Mouse (Mus musculus) limb, embryonic 10.5 days (tissue): ENCODE measurements around the gene Stx5a. TPM values are rescaled to one million over a fixed set of nuclear protein-coding genes. Genes with fewer than 3 reads are reported as not detected.
"Not testable (repeated sequence)": the region's sequence is repeated elsewhere in the genome, so short reads cannot be mapped to it uniquely, and the experiment has no call there.

ENCODE experiments used
- DNase-seq: peaks from one replicate; pipeline ENCODE4 v3.0.0-alpha.2; 2017; ENCODE audit warnings: low spot score
- H3K27ac ChIP-seq: fragments of 300-500 bp; sonication (generic); 2 replicates; pipeline ENCODE4 v1.5.1; 2016; ENCODE audit warnings: mild to moderate bottlenecking
- H3K27me3 ChIP-seq: fragments of 300-500 bp; sonication (generic); 2 replicates; pipeline ENCODE4 v1.6.1; 2016; ENCODE audit warnings: low read depth, mild to moderate bottlenecking; ENCODE audit not compliant: poor library complexity, severe bottlenecking
- H3K36me3 ChIP-seq: fragments of 300-500 bp; sonication (generic); 2 replicates; pipeline ENCODE4 v1.6.1; 2016; ENCODE audit warnings: mild to moderate bottlenecking, moderate library complexity
- H3K4me1 ChIP-seq: fragments of 300-500 bp; sonication (generic); 2 replicates; pipeline ENCODE4 v1.6.1; 2016
- H3K4me3 ChIP-seq: fragments of 300-500 bp; sonication (generic); 2 replicates; pipeline ENCODE4 v1.5.1; 2016; ENCODE audit warnings: mild to moderate bottlenecking, moderate library complexity
- H3K9me3 ChIP-seq: fragments of 300-500 bp; sonication (generic); replicated peaks from 2 replicates; pipeline ENCODE4 v1.6.1; 2016; ENCODE audit warnings: mild to moderate bottlenecking
- WGBS: fragments of 180-500 bp; shearing (Covaris S2); methylation state at CpG from one replicate; pipeline ENCODE4 v1.1.7; 2016; 5-methylcytosine and 5-hydroxymethylcytosine counted together
- polyA plus RNA-seq: library from polyadenylated mRNA; unstranded; fragments of >200 nt; fragmentation: Nextera tagmentation; extraction: Ambion mirVana; gene quantifications from 2 replicates; pipeline ENCODE4 v1.2.1, GENCODE M21; 2016

Gene Stx5a
- polyA plus RNA-seq, 1 experiment from 2014 or later = 134 TPM

DNA sequence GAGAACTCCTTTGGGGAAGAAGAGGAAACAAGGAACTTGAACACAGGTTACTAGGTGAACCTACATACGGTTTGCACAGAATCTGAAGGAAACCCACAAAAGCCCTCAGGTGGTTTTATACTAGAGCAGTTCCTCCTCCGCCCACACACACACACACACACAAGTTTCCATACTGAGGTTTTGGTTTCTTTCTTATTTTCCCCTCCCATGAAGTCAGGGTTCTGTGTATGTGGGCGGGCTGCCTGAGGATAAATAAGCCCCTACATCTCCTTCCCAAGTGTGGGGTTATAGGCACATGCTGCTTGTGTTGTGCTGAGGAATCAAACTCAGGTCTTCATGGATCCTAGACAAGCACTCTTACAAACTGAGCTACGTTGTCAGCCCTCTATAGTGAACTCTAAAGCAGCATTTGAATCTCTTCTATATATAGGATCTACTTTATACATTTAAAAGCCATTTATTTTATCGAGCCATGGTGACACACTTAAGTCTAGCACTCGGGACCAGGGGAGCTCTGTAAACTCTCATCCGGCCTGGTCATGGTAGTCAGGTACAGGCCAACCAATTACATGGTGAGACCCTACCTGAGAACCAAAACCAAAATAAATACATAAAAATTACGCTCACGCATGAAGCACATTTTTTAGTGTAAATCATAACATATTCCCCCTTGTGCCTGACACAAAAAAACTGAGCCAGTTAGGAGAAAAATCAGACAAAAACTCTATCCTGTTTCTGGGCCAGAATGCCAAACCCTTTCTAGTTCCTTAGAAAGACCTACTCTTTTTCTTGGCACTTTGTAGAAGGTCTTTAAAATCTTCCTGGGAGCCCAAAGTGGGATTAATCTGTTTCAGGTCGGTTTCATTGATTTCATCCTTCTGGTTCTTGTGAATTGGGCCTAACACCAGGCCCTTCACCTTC lies 29.0 kb upstream of the Stx5a start:
- Histone ChIP-seq H3K9me3 (no peaks in the 10 kb centered on the region), H3K27me3 (no peaks in the 10 kb centered on the region), H3K4me3 (peak overlapping the region; percentile 82), H3K27ac (peak overlapping the region; percentile 93), H3K36me3 (peaks cover 52% of the 10 kb centered on the region), H3K4me1 (peaks cover 21% of the 10 kb centered on the region)
- DNase-seq = no peak
- 66% methylated on average over 10 of the region's 10 CpGs for WGBS

DNA sequence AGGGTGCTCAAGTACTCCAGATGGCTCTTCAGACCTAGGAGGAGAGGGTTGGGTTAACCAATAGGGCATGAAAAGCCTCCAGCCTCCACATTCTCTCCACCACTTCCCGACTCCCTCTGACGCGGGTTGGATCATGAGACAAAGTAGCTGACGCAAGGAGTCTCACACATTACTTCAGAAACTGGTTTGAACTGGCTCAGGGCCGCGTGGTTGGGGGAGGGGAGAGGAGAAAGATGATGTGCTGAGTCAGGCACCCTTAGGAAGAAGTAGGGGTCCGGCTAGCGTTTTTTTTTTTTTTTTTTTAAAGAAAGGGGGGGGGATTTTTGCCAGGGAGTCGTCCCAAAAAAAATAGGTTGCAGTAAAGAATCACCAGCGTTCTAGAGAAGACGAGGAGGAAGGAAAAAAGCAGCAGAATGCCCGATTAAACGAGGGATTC lies 28.3 kb upstream of the Stx5a start:
- H3K27me3 ChIP-seq = no peaks in the 10 kb centered on the region
- DNase-seq = peak; percentile 88
- H3K4me3 ChIP-seq = peak overlapping the region; percentile 82
- peaks cover 21% of the 10 kb centered on the region for H3K4me1 ChIP-seq
- peaks cover 45% of the 10 kb centered on the region for H3K36me3 ChIP-seq
- peak overlapping the region; percentile 93 for H3K27ac ChIP-seq
- no peaks in the 10 kb centered on the region for H3K9me3 ChIP-seq
- under 1% methylated on average over 13 of the region's 13 CpGs for WGBS

DNA sequence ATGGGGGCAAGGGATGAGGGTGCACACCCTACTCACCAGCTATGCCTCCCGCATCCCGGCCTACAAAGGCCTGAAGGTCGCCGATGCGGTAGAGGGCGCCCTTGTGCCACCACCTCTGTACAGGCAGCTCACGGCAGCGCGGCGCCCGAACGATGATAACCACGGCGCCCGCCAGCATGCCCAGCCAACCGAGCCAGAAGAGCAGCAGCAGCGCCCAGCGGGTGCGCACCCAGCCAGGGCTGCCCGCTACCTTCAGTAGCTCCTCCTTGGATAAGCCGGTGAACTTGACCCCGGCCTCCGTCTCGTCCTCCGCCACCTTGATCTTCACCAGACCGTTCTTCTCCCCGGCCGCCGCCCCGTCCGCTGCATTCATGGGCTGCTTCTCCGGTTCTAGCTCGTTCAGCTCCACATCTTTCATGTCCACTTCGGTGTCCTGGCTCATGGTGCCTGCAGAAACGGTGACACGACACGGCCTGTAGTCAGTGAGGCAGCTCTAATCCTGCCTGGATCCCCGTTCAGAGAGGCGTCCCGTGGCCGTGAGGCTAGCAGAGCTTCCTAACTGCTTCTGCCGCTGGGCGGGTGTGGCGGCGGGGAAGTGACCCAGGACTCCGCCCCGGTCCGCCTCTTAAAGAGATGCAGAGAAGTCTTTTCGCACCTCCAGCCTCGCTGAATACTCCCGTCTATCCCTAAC lies 27.8 kb upstream of the Stx5a start:
- H3K4me1 ChIP-seq = peaks cover 21% of the 10 kb centered on the region
- H3K9me3 ChIP-seq = no peaks in the 10 kb centered on the region
- peak; percentile 91 for DNase-seq
- no peaks in the 10 kb centered on the region for H3K27me3 ChIP-seq
- H3K27ac ChIP-seq = peak overlapping the region; percentile 93
- H3K4me3 ChIP-seq = peak overlapping the region; percentile 82
- under 1% methylated on average over 51 of the region's 51 CpGs for WGBS
- H3K36me3 ChIP-seq = peaks cover 40% of the 10 kb centered on the region

DNA sequence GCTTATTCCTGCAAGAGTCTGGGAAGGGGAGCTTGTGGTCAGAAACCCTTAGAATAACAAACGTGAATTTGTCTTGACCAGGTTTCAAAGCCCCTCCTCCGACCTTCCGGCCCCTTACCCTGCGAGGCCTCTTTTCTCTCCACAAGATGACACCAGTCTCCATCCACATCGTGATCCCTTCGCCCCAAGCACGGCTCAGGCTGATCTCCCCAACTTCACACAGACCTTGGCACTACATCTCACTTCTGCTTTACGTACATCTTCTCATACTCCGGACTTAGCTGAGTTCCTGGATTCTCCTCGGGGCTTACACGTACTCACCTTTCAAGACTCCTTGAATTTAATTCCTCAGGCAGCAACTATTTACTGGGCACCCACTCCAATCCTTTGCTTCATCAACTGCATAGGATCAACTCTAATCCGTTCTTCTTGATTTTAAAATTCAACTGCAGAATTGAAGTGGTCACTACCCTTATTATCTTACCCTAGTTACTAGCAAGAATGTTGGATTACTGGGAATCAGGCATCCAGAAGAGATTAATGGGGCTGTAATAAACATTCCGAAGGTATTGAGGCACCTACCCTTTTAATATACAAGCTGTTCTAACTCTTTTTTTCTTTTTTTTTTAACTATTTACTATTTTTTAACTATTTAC lies 27.1 kb upstream of the Stx5a start:
- 9% methylated on average over 13 of the region's 13 CpGs for WGBS

DNA sequence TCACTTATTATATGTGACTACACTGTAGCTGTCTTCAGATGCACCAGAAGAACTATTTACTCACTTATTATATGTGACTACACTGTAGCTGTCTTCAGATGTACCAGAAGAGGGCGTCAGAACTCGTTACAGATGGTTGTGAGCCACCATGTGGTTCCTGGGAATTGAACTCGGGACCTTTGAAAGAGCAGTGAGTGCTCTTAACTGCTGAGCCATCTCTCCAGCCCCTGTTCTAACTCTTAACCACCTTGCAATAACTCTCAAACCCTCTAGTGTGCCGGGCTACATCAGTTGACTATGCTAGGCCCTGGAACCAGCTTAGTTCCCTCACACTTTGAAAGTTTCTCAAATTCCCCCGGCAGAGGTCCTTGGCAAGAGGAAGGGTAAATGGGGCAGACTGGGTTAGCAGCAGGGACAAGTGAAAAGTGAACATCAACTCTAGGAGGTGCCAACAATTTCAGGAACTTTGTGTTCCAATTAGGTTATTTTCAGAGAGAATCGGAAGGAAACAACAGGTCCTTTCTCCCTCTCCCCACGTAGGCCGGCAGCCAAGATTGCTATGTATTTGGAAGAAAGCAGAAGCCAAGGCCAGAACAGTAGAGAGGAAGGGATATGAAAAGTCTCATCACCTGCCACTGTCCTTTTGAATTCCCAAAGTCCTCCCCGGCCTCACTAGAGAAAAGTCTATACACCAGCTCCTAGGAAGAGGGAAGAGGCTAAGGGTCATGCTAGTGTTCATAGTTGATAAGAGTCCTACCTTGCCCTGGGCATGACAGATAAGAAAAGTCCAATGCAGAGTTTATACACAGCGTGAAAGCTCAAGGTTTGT lies 26.3 kb upstream of the Stx5a start:
- H3K4me1 ChIP-seq = peaks cover 21% of the 10 kb centered on the region
- H3K9me3 ChIP-seq = no peaks in the 10 kb centered on the region
- no peaks in the 10 kb centered on the region for H3K27me3 ChIP-seq
- no peak overlapping the region for H3K27ac ChIP-seq
- WGBS = 78% methylated on average over 10 of the region's 10 CpGs
- DNase-seq = no peak
- H3K36me3 ChIP-seq = peaks cover 25% of the 10 kb centered on the region
- no peak overlapping the region for H3K4me3 ChIP-seq

More for the DNA sequence above, 27.1 kb upstream of the Stx5a start:
- Histone ChIP-seq H3K27me3 (no peaks in the 10 kb centered on the region), H3K4me3 (peak overlapping the region; percentile 82), H3K4me1 (peaks cover 21% of the 10 kb centered on the region), H3K27ac (peak overlapping the region; percentile 93), H3K9me3 (no peaks in the 10 kb centered on the region), H3K36me3 (peaks cover 33% of the 10 kb centered on the region)
- no peak for DNase-seq

DNA sequence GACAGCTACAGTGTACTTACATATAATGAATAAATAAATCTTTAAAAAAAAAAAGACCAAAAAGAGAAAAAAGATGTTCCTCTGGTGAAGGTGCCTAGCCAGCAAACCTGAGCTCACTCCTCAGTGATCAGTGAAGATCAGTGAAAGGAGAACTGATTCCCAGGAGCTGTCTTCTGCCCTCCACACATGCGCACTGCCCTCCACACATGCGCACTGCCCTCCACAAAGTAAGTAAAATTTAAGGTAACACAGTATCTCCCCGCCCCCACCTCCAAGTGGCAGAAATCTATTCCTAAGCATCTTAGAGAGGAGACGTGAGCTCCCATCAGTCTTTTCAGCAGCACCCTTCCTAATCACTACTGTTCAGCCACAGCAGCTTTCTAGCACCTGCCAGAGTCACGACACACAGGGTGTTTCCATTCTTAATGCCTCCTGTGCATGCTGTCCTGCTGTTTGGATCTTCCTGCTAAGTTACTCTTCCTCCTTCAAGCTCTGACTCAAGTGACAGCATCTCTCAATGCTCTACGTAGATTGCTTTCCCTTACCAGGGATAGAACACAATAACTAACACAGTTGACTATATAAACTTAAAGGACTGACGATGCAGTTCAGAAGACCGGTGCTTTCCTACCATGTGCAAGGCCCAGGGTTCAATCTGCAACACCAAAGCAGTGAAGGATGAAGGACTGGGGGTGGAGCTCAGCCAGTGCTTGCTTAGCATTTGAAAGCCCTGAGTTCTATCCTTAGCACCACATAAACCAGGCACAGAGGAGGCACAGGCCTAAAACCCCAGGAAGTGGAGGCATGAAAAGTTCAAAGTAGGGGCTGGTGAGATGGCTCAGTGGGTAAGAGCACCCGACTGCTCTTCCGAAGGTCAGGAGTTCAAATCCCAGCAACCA lies 25.1 kb upstream of the Stx5a start:
- Histone ChIP-seq H3K4me3 (no peak overlapping the region), H3K27me3 (no peaks in the 10 kb centered on the region), H3K4me1 (peaks cover 21% of the 10 kb centered on the region), H3K36me3 (peaks cover 13% of the 10 kb centered on the region), H3K9me3 (no peaks in the 10 kb centered on the region), H3K27ac (no peak overlapping the region)
- DNase-seq = no peak
- 66% methylated on average over 10 of the region's 10 CpGs for WGBS

DNA sequence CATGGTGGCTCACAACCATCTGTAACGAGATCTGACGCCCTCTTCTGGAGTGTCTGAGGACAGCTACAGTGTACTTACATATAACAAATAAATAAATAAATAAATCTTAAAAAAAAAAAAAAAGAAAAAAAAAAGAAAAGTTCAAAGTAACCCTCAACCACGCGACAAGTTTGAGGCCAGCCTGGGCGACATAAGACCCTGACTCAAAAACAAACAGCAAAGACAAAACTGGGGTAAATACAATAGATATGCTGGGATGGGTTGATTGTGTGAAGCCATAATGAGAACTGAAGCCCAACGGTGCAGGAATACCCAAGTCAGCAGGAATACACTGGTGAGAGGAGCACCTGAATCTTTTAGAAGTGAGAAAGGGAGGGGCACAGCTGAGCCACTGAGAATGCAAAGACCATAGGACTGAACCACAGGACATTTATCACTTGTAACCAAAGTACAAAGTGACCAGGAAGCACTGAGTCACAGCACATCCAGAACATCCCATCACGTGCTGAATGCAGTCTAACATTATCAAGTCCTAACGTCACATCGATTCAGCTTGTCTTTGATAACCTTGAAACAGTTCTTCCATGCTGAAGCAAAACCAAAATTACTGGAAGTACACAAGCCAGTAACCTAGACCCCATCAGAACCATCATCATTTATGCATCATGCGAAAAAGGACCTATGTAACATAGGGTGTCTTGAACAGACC lies 24.3 kb upstream of the Stx5a start:
- H3K4me3 ChIP-seq = no peak overlapping the region
- no peaks in the 10 kb centered on the region for H3K9me3 ChIP-seq
- 66% methylated on average over 9 of the region's 10 CpGs for WGBS
- no peak for DNase-seq
- no peak overlapping the region for H3K27ac ChIP-seq
- peaks cover 5% of the 10 kb centered on the region; the same call in 1 of the 2 replicates for H3K36me3 ChIP-seq
- peaks cover 16% of the 10 kb centered on the region for H3K4me1 ChIP-seq
- H3K27me3 ChIP-seq = no peaks in the 10 kb centered on the region

DNA sequence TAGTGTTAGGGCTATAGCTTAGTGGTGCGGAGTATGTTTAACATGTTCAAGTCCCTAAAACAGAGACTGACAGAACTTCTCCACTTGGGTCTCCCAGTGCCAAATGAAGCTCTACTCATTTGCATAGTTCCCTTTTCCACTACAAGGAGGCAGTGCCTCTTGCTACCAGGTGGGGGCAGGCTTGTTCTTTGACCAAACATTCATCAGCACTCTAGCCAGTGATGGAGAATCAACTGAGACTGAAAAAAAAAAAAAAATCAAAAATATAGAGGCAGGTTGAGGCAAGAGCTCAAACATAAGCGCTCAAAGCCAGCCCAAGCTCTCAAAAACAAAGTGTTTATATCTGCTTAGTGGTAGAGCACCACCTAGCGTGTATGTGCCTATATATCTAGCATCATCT lies 22.9 kb upstream of the Stx5a start:
- 69% methylated on average over 3 of the region's 3 CpGs for WGBS
- Histone ChIP-seq H3K9me3 (no peaks in the 10 kb centered on the region), H3K36me3 (no peaks in the 10 kb centered on the region), H3K27me3 (no peaks in the 10 kb centered on the region), H3K4me3 (no peak overlapping the region), H3K27ac (no peak overlapping the region), H3K4me1 (peaks cover 13% of the 10 kb centered on the region)
- peak; percentile 65 for DNase-seq

DNA sequence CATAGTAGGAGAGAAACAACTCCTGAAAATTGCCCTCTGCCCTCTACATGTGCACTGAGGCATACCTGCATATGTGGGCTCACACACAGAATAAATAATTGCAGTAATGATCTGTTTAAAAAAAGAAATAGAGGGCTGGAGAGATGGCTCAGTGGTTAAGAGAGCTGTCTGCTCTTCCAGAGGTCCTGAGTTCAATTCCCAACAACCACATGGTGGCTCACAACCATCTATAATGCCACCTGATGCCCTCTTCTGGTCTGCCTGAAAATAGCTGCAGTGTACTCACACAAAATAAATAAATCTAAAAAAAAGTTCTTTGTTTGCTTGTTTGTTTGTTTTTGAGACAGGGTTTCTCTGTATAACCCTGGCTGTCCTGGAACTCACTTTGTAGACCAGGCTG lies 22.2 kb upstream of the Stx5a start:
- not testable (repeated sequence) for H3K4me3 ChIP-seq, H3K9me3 ChIP-seq, H3K36me3 ChIP-seq, H3K27ac ChIP-seq, DNase-seq, H3K27me3 ChIP-seq
- H3K4me1 ChIP-seq = peaks cover 10% of the 10 kb centered on the region

DNA sequence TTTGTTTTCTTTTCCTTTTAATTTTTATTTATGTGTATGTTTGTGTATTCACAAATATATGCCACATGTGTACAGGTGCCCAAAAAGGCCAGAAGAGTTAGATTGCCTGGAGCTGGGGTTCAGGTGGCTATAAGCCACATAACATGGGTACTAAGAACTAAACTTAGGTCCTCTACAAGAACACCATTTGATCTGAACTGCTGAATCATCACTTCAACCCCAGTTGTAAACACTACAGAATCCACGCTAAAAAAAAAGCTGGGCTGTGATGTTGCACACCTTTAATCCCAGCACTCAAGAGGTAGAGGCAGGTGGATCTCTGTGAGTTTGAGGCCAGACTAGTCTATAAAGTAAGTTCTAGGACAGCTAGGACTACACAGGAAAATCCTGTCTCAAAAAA lies 19.8 kb upstream of the Stx5a start:
- Histone ChIP-seq H3K4me3 (no peak overlapping the region), H3K36me3 (peaks cover 23% of the 10 kb centered on the region), H3K27ac (no peak overlapping the region), H3K9me3 (no peaks in the 10 kb centered on the region), H3K27me3 (no peaks in the 10 kb centered on the region), H3K4me1 (peaks cover 14% of the 10 kb centered on the region)
- WGBS = 71% methylated on average over 1 of the region's 1 CpGs
- no peak for DNase-seq

DNA sequence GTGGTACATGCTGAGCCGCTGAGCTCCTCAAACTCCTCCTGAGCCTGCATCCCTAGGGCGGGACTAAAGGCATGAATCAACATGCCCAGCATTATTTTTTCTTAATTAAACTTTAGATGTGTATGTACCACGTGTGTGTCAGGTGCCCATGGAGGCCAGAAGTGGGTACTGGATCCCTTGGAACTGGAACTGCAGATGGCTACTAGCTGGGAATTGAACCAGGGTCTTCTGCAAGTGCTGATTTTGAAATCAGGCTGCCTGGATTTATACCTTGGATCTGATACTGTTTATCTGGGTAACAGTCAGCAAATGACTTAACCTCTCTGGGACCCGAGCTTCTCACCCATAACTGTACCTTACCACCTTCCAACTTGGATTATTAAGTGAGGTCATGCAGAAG lies 19.2 kb upstream of the Stx5a start:
- WGBS = 72% methylated on average over 4 of the region's 4 CpGs
- H3K27ac ChIP-seq = peak overlapping the region; percentile 93

More for the DNA sequence above, 19.2 kb upstream of the Stx5a start:
- Histone ChIP-seq H3K4me3 (peak overlapping the region; percentile 68), H3K4me1 (peaks cover 14% of the 10 kb centered on the region), H3K36me3 (peaks cover 28% of the 10 kb centered on the region), H3K9me3 (no peaks in the 10 kb centered on the region), H3K27me3 (no peaks in the 10 kb centered on the region)
- DNase-seq = no peak
